Mouse (Mus musculus): ENCODE data around the gene Dzank1. TPM values are rescaled to one million over a fixed set of nuclear protein-coding genes. Genes with fewer than 3 reads are reported as not detected.

The Dzank1 gene
- polyA plus RNA-seq, 1 experiment from 2014 or later, result 1.5 TPM

- 71% methylated on average over 9 of the region's 9 CpGs for WGBS
- no peaks in the 10 kb centered on the region for H3K27me3 ChIP-seq (replicated peaks)
- H3K27ac ChIP-seq, result no peak overlapping the region
- ATAC-seq, result no peak
- H3K36me3 ChIP-seq, result no peaks in the 10 kb centered on the region
- H3K4me3 ChIP-seq (replicated peaks), result no peak overlapping the region
- H3K4me1 ChIP-seq (replicated peaks), result no peaks in the 10 kb centered on the region
- no peaks in the 10 kb centered on the region for H3K9me3 ChIP-seq
- H3K9ac ChIP-seq, result no peak overlapping the region
- no peak overlapping the region for H3K4me2 ChIP-seq (replicated peaks)
These were observed 62.1 kb downstream of the Dzank1 start for GRCm38 (mm10) chr2:144464799-144465760.

GRCm38 (mm10) chr2:144464182-144464581 is 63.0 kb downstream of the Dzank1 start:
- Histone ChIP-seq H3K9ac (no peak overlapping the region), H3K4me2 (replicated peaks) (no peak overlapping the region), H3K27ac (no peak overlapping the region), H3K9me3 (no peaks in the 10 kb centered on the region), H3K4me3 (replicated peaks) (no peak overlapping the region), H3K4me1 (replicated peaks) (0 out of 2 replicates have a peak, but pooled peaks cover 4% of the 10 kb centered on the region), H3K36me3 (no peaks in the 10 kb centered on the region), H3K27me3 (replicated peaks) (no peaks in the 10 kb centered on the region)
- WGBS, result 66% methylated on average over 7 of the region's 7 CpGs
- ATAC-seq, result peak; percentile 74

GRCm38 (mm10) chr2:144458975-144459754 is 68.0 kb downstream of the Dzank1 start:
- H3K36me3 ChIP-seq, result no peaks in the 10 kb centered on the region
- no peaks in the 10 kb centered on the region for H3K9me3 ChIP-seq
- H3K27me3 ChIP-seq (replicated peaks), result no peaks in the 10 kb centered on the region
- peak overlapping the region; percentile 80 for H3K4me2 ChIP-seq (replicated peaks)
- WGBS, result 8% methylated on average over 25 of the region's 25 CpGs
- 0 out of 2 replicates have a peak, but pooled peaks cover 4% of the 10 kb centered on the region for H3K4me1 ChIP-seq (replicated peaks)
- peak; percentile 97 for ATAC-seq
- H3K27ac ChIP-seq, result peak overlapping the region; percentile 79; the same call in 1 of the 2 replicates
- H3K4me3 ChIP-seq (replicated peaks), result peak overlapping the region; percentile 56
- peak overlapping the region; percentile 56 for H3K9ac ChIP-seq

- Histone ChIP-seq H3K27me3 (replicated peaks) (no peaks in the 10 kb centered on the region), H3K27ac (no peak overlapping the region), H3K9ac (no peak overlapping the region), H3K4me1 (replicated peaks) (0 out of 2 replicates have a peak, but pooled peaks cover 4% of the 10 kb centered on the region), H3K9me3 (no peaks in the 10 kb centered on the region), H3K4me3 (replicated peaks) (peak overlapping the region; percentile 56), H3K36me3 (no peaks in the 10 kb centered on the region), H3K4me2 (replicated peaks) (peak overlapping the region; percentile 80)
- 74% methylated on average over 6 of the region's 6 CpGs for WGBS
- no peak for ATAC-seq
These were observed 68.9 kb downstream of the Dzank1 start for GRCm38 (mm10) chr2:144458355-144458754.

GRCm38 (mm10) chr2:144452364-144453008 is 74.7 kb downstream of the Dzank1 start:
- no peaks in the 10 kb centered on the region for H3K36me3 ChIP-seq
- peak; percentile 84 for ATAC-seq
- H3K4me2 ChIP-seq (replicated peaks), result no peak overlapping the region
- 13% methylated on average over 8 of the region's 8 CpGs for WGBS
- H3K9ac ChIP-seq, result no peak overlapping the region
- H3K4me1 ChIP-seq (replicated peaks), result no peaks in the 10 kb centered on the region
- H3K9me3 ChIP-seq, result no peaks in the 10 kb centered on the region
- no peaks in the 10 kb centered on the region for H3K27me3 ChIP-seq (replicated peaks)
- no peak overlapping the region for H3K4me3 ChIP-seq (replicated peaks)
- H3K27ac ChIP-seq, result no peak overlapping the region

GRCm38 (mm10) chr2:144450378-144450777 is 76.8 kb downstream of the Dzank1 start:
- no peak overlapping the region for H3K9ac ChIP-seq
- ATAC-seq, result no peak
- H3K27me3 ChIP-seq (replicated peaks), result no peaks in the 10 kb centered on the region
- H3K9me3 ChIP-seq, result no peaks in the 10 kb centered on the region
- no peak overlapping the region for H3K27ac ChIP-seq
- H3K36me3 ChIP-seq, result no peaks in the 10 kb centered on the region
- WGBS, result 78% methylated on average over 2 of the region's 2 CpGs
- no peak overlapping the region for H3K4me2 ChIP-seq (replicated peaks)
- H3K4me1 ChIP-seq (replicated peaks), result no peaks in the 10 kb centered on the region
- H3K4me3 ChIP-seq (replicated peaks), result no peak overlapping the region

- Histone ChIP-seq H3K4me2 (replicated peaks) (no peak overlapping the region), H3K4me1 (replicated peaks) (no peaks in the 10 kb centered on the region), H3K9me3 (no peaks in the 10 kb centered on the region), H3K27ac (no peak overlapping the region), H3K4me3 (replicated peaks) (no peak overlapping the region), H3K9ac (no peak overlapping the region), H3K27me3 (replicated peaks) (no peaks in the 10 kb centered on the region), H3K36me3 (no peaks in the 10 kb centered on the region)
- ATAC-seq, result no peak
- 85% methylated on average over 7 of the region's 7 CpGs for WGBS
These were observed 80.7 kb downstream of the Dzank1 start for GRCm38 (mm10) chr2:144446360-144446999.

GRCm38 (mm10) chr2:144441386-144441915 is 85.8 kb downstream of the Dzank1 start:
- Histone ChIP-seq H3K9ac (no peak overlapping the region), H3K4me3 (replicated peaks) (no peak overlapping the region), H3K4me1 (replicated peaks) (no peaks in the 10 kb centered on the region), H3K27me3 (replicated peaks) (no peaks in the 10 kb centered on the region), H3K4me2 (replicated peaks) (no peak overlapping the region), H3K27ac (no peak overlapping the region), H3K36me3 (no peaks in the 10 kb centered on the region), H3K9me3 (no peaks in the 10 kb centered on the region)
- 62% methylated on average over 11 of the region's 11 CpGs for WGBS
- ATAC-seq, result peak; percentile 72

- H3K4me2 ChIP-seq (replicated peaks), result no peak overlapping the region
- H3K4me3 ChIP-seq (replicated peaks), result no peak overlapping the region
- H3K9me3 ChIP-seq, result no peaks in the 10 kb centered on the region
- H3K9ac ChIP-seq, result no peak overlapping the region
- H3K27ac ChIP-seq, result no peak overlapping the region
- WGBS, result 62% methylated on average over 3 of the region's 3 CpGs
- no peak for ATAC-seq
- no peaks in the 10 kb centered on the region for H3K36me3 ChIP-seq
- H3K27me3 ChIP-seq (replicated peaks), result no peaks in the 10 kb centered on the region
- no peaks in the 10 kb centered on the region for H3K4me1 ChIP-seq (replicated peaks)
These were observed 88.0 kb downstream of the Dzank1 start for GRCm38 (mm10) chr2:144439191-144439700.

- Histone ChIP-seq H3K4me1 (replicated peaks) (no peaks in the 10 kb centered on the region), H3K4me2 (replicated peaks) (no peak overlapping the region), H3K9ac (no peak overlapping the region), H3K27me3 (replicated peaks) (no peaks in the 10 kb centered on the region), H3K36me3 (no peaks in the 10 kb centered on the region), H3K27ac (no peak overlapping the region), H3K4me3 (replicated peaks) (no peak overlapping the region), H3K9me3 (no peaks in the 10 kb centered on the region)
- no peak for ATAC-seq
- 64% methylated on average over 4 of the region's 4 CpGs for WGBS
These were observed 88.8 kb downstream of the Dzank1 start for GRCm38 (mm10) chr2:144438424-144438823.

GRCm38 (mm10) chr2:144435679-144436078 is 91.5 kb downstream of the Dzank1 start:
- Histone ChIP-seq H3K9me3 (no peaks in the 10 kb centered on the region), H3K27ac (no peak overlapping the region), H3K4me3 (replicated peaks) (no peak overlapping the region), H3K36me3 (no peaks in the 10 kb centered on the region), H3K4me1 (replicated peaks) (no peaks in the 10 kb centered on the region), H3K27me3 (replicated peaks) (no peaks in the 10 kb centered on the region), H3K4me2 (replicated peaks) (no peak overlapping the region), H3K9ac (no peak overlapping the region)
- WGBS, result 71% methylated on average over 10 of the region's 10 CpGs
- ATAC-seq, result no peak

Measured in intestine, embryonic 15.5 days (tissue).